Mouse (Mus musculus): ENCODE measurements around the gene Strn4.
A peak's percentile ranks its signal among the peaks of the same experiment; 100 is the strongest.

The Strn4 gene

GRCm38 (mm10) chr7:16815351-16815941 lies at the start of gene Strn4:
Gene Strn4, plus strand, starts transcription at chr7:16815889.
- no peak for DNase-seq

GRCm38 (mm10) chr7:16766443-16766842 lies 49.2 kb upstream of the Strn4 start:
- peak; percentile 71 for DNase-seq

DNA sequence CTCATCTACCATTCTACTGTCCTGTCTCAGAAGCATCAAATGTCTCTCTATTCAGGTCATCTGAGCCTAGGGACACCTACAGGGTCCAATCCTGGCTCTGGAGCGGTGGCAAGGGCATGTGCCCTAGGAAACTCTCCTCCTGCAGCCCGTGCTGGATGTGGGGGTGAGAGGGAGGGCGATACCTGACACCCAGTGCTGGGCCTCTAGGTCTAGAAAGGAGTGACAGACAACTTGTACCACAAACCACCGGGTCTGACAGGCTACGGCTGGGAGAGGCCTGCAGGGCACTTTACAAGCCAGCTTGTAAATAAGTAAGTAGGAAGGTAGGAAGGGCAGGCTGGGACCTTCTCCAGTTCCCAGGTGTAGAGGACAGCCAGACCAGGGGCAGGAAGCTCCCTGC lies 39.8 kb upstream of the Strn4 start:
- no peak for DNase-seq

- no peak for DNase-seq
Measured at GRCm38 (mm10) chr7:16780076-16780475, 35.6 kb upstream of the Strn4 start.

DNA sequence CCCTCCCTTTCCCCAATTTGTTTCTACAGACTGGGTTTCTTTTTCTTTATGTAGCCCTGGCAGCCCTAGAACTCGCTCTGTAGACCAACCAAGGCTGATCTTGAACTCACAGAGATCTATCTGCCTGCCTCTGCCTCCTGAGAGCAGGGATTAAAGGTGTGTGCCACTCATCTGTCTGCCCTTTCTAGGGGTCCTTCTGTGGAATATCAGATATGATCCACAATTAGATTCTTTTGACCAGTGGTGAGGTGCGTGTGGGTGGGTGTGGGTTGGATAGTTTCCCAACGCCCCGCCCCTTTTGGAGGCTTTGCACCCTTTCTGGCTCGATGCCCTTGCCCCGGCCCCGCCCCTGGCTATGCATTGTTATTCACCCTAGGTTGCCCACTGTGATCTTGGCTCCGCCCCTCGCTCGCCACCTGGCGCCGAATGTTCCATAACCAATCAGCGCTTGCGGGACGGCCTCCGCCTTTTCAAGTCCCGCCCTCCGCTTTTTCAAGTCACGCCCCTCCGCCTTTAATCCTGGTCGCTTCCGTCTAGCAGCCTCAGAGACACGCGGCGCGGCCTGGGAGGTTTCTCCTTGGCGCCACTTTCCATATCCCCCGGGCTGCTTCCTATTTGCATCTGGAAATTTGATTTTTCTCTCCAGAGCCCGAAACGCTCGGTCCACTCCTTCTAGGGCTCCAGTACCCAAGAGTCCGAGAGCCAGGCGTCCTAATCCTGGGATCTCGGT lies 34.7 kb upstream of the Strn4 start, which contains the start of gene Slc1a5:
Gene Slc1a5, plus strand, starts transcription at position 516 of the 730 bp plus-strand sequence.
- DNase-seq = peak; percentile 97

DNA sequence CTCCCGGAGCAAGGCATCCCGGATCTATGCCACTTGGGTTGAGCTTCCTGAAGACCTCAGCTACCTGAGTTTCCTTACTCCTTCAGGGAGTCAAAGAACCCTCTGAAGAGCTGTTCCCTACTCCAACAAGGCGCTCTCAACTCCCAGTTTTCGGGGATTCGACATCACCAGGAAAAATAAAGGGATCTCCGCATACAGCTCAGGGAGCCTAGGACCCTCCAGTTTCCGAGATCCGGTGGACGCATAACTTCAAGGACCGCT lies 34.2 kb upstream of the Strn4 start:
- DNase-seq = no peak

DNA sequence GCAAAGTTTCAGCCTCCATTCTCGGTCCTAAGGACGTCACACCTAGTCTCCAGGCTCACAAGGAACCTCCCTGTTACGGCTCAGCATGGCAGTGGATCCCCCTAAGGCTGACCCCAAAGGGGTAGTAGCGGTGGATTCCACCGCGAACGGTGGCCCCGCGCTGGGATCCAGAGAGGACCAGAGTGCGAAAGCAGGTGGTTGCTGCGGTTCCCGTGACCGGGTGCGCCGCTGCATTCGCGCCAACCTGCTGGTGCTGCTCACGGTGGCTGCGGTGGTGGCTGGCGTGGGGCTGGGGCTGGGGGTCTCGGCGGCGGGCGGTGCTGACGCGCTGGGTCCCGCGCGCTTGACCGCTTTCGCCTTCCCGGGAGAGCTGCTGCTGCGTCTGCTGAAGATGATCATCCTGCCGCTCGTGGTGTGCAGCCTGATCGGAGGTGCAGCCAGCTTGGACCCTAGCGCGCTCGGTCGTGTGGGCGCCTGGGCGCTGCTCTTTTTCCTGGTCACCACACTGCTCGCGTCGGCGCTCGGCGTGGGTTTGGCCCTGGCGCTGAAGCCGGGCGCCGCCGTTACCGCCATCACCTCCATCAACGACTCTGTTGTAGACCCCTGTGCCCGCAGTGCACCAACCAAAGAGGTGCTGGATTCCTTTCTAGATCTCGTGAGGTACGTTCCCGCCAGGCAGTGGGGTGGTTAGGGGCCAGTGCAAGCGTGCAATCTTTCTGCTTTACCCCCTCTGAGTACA lies 33.7 kb upstream of the Strn4 start:
- peak; percentile 70 for DNase-seq

GRCm38 (mm10) chr7:16782555-16783125 lies 33.0 kb upstream of the Strn4 start:
- peak; percentile 31 for DNase-seq

GRCm38 (mm10) chr7:16783224-16783688 lies 32.4 kb upstream of the Strn4 start:
- peak; percentile 58 for DNase-seq

DNA sequence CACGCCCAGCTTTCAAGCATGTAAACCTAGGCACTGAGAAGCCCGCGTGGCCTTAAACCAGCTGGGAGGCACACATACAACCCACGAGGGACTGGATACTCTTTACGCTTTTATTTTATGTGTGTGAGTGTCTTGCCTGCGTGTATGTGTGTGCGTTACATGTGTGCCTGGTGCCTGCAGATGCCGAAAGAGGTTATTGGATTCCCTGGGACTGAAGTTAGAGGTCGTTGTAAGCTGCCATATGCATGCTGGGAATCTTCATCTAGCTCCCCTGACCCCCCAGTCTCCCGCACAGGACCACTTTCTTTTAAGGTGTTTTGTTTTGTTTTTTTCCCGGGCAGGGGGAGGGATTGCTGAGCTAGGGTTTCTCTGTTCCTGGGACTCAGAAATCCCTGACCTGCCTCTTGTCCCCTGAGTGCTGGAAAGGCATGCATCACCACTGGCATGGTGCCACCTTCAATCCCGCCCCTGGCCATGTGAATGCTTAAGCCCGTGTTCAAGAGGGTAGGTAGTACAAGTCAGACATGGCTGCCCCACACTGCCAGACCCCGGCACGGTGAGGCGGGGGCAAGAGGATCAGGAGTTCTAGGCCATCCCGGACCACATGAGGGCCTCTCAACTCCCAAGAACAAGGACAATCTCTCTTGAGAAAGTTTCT lies 31.8 kb upstream of the Strn4 start:
- no peak for DNase-seq

DNA sequence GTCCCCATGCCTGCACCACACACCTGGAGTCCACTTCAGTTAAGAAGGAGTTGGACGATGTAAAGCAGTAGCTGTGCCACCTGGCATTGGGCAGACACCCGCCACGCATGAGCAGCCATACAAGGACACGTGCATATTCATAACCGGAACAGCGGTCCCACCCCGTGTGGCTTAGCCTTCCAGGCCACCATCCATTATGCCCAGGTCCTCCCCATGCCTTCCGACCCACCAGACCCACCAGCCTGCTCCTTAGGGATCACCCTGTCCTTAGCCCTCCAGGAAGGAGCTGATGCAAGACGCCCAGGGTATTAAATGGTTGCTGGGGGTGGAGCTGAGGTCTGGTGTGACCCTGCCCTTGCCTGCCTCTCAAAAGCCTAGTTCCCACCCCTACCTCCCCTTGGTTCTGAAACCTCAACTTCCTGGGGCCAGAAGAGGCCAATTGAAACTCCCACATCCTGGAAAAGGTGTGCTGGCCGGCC lies 31.2 kb upstream of the Strn4 start:
- DNase-seq = no peak

- no peak for DNase-seq
Measured at GRCm38 (mm10) chr7:16785541-16786083, 30.1 kb upstream of the Strn4 start.

DNA sequence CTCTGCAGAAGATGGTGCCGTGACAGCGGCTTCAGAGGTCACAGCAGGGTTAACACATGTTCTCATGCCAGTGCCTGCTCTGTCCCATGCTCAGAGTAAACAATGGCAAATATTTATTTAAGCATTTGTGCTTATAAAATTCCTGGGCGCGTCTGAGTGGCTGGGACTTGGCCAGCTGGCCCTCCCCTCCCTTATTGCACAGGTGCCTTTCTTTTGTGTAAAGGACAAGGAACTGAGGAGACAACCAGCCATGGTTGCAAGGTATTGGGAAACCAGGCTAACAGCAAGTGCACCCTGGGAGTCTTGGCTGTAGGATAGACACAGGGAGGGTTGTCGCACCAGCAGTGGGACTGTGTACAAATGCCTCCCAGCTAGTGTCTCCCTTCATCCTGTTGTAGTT lies 23.4 kb upstream of the Strn4 start:
- DNase-seq = no peak

DNA sequence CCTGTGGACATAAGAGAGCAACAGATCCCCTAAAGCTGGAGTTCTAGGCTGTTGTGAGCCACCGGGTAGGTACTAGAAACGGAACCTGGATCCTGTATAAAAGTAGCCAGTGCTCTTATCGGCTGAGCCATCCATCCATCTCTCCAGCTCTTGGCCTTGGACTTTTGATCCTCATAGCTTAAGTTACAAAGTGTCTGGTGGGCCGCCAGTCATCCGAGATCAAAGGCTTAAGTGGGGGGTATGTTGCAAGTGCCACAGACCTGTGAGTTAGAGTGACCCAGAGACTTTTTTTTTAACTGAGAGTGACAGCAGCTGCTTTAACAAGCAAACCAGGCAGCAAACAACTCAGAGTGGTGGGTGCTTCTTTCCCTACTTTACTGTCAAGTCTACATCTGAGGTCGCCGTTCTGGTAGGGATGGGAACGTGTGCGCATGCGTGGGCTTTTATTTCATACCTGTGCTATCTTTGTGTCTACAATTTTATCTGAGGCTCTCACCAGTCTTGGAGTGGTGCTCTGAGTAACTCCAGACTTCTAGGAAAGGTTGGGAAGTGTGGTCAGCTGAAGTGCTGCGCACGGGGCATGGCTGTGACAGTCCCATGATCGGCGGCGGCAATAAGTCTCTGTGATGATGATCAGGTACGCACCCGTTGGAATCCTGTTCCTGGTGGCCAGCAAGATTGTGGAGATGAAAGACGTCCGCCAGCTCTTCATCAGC lies 22.5 kb upstream of the Strn4 start:
- DNase-seq = no peak

- peak; percentile 55 for DNase-seq
Measured at GRCm38 (mm10) chr7:16794886-16795285, 20.8 kb upstream of the Strn4 start.

- DNase-seq = no peak
Measured at GRCm38 (mm10) chr7:16804409-16805028, 11.2 kb upstream of the Strn4 start.

GRCm38 (mm10) chr7:16807936-16808335 lies 7.8 kb upstream of the Strn4 start:
- peak; percentile 73 for DNase-seq

GRCm38 (mm10) chr7:16808647-16809046 lies 7.0 kb upstream of the Strn4 start:
- DNase-seq = no peak

DNA sequence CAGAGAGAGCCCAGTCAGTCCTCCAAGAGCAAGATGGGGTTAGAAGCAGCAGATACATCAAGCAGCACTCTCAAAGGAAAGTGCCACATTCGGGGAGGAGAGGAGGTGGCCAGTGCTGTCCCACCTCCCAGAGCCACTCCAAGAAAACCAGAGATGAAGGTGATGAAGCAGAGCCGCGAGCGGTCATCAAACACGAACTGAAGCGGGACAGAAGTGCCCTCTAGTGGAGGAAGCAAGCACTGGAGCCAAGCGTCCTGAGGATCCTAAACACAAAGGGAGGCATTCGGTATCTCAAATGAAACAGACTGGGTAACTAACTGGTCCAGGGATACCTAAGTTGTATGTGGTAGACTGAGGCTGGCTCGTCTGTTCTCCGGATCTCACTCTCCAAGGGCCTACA lies 6.0 kb upstream of the Strn4 start:
- peak; percentile 74 for DNase-seq

- DNase-seq = no peak
Measured at GRCm38 (mm10) chr7:16810399-16810919, 5.2 kb upstream of the Strn4 start.

GRCm38 (mm10) chr7:16810920-16811648 lies 4.6 kb upstream of the Strn4 start:
- no peak for DNase-seq

All from thymus, postnatal 4 days (tissue).